9 mouse cellular contexts compared by ENCODE assay signal in the genomic region with DNA sequence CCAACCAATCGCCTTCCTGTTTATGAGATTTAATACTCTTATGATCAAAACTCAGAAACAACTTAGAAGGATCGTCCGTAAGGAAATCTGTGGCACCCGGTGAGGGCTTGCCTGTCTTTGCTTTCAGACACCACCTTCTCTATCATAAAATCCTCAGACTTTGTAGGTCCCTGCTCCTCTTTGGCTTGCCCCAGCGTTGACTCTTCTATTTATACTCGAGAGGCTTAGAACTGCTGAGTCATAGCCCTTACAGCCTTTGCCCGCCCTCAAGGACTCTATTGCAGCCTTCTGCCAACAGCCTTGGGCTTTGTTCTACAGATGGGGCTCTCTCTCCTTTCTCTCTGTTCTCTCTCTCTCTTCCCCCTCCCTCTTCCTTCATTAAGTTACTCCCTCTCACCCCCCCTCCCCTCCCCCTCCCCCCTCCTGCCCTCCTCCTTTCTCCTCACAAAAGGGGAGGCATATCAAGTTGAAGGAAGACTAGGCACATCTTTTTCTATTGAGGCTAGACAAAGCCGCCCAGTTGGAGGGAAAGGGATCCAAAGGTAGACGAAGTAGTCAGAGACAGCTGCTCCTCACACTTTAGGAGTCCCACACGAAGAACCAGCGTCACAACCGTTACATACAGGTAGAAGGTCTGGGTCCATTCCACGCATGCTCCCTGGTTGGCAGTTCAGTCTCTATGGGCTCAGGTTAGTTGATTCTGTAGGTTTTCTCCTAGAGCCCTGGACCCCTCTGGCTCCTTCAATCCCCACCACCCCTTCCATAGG. TPM values are rescaled to one million over a fixed set of nuclear protein-coding genes. Genes with fewer than 3 reads are reported as not detected.
DNase-seq lines count a peak whose midpoint lies in the region; ATAC-seq and TF ChIP-seq lines count a peak whose summit lies in the region.
"Had no signal": no experiment of that assay in that cellular context is flagged by ENCODE, and none has a peak within 500 bp of the region (broad histone marks: within the 10 kb centered on the region; RNA-seq: fewer than 3 reads in every experiment).

No protein-coding gene starts in this region.

- 41% methylated on average over 13 of the region's 13 CpGs for WGBS in olfactory bulb, adult 2 months

- no peaks in the 10 kb centered on the region for H3K36me3 ChIP-seq in G1E (replicated peaks)
- H3K36me3 ChIP-seq: neural tube, embryonic 13.5 days had no signal

- H3K27me3 ChIP-seq in G1E (ENCODE audit: insufficient read depth, low read length): no peaks in the 10 kb centered on the region
- H3K27me3 ChIP-seq: neural tube, embryonic 13.5 days had no signal

- H3K27ac ChIP-seq in olfactory bulb, adult 2 months (ENCODE audit: insufficient read depth, low read depth, low read length): peak overlapping the region; percentile 75
- H3K27ac ChIP-seq: neural tube, embryonic 13.5 days had no signal

- H3K4me3 ChIP-seq in G1E (ENCODE audit: low read depth, low read length): no peak overlapping the region
- no peak overlapping the region for H3K4me3 ChIP-seq in olfactory bulb, adult 2 months (ENCODE audit: insufficient read depth, low read depth, low read length)
- H3K4me3 ChIP-seq: erythroblast, embryonic 14.5 days; neural tube, embryonic 13.5 days had no signal

- no peak for TF ChIP-seq POLR2A in olfactory bulb, adult 2 months (IDR thresholded peaks at IDR 0.05; ENCODE audit: insufficient read depth, low read depth, low read length)

- DNase-seq in G1E (ENCODE audit: low spot score): peak; percentile 59
- peak; percentile 84 for DNase-seq in adrenal gland, adult 8-10 months
- peak; percentile 64 to 81 for DNase-seq in heart, adult 9 months (ENCODE audit: low spot score in 2 of 2)
- peak; percentile 55 for DNase-seq in kidney, postnatal 10 days
- DNase-seq in right cerebral cortex, postnatal 36 days (ENCODE audit: low spot score in 2 of 2): no peak
- DNase-seq in layer of hippocampus, adult 9-11 months: no peak

- TF ChIP-seq CTCF in G1E (IDR thresholded peaks at IDR 0.05; ENCODE audit: low read depth, low read length): no peak
- TF ChIP-seq CTCF in olfactory bulb, adult 2 months (IDR thresholded peaks at IDR 0.05; ENCODE audit: insufficient read depth, low read depth, low read length): no peak

- H3K4me1 ChIP-seq in G1E (ENCODE audit: insufficient read depth, low read depth, low read length): peaks cover 17% of the 10 kb centered on the region
- peaks cover 9% of the 10 kb centered on the region for H3K4me1 ChIP-seq in olfactory bulb, adult 2 months (ENCODE audit: control insufficient read depth, insufficient read depth, low read length)

- no peaks in the 10 kb centered on the region for H3K9me3 ChIP-seq in G1E (replicated peaks)
- H3K9me3 ChIP-seq: neural tube, embryonic 13.5 days had no signal

- ATAC-seq in G1E (ENCODE audit: extremely low read depth, insufficient number of reproducible peaks, low FRiP score, poor library complexity, severe bottlenecking): peak; percentile 87

RNA-seq across cellular contexts. Expression of a gene that starts 10.6 kb away (rescaled TPM):
- total RNA-seq in G1E (2014; fragmentation: Nextera tagmentation): 72.5 and 82.1 TPM in 2 replicates
- total RNA-seq in G1E (2017): 98.4 and 106 TPM in 2 replicates
- 23.6 and 29.9 TPM in 2 replicates for polyA plus RNA-seq in G1E (2012)
- 100 to 1,000 TPM; 398 to 743 (median 524) TPM for total RNA-seq in adrenal gland, adult 8-10 months (2022)
- 106 TPM in 1 of 2 replicates, not detected in the other for polyA plus RNA-seq in olfactory bulb, adult 2 months (2012; ENCODE audit: insufficient read depth, insufficient read length, low replicate concordance, missing spikeins)

RNA-seq across cellular contexts. Expression of a gene that starts 43.5 kb away (rescaled TPM):
- 52.4 and 76.8 TPM in 2 replicates for total RNA-seq in G1E (2014; fragmentation: Nextera tagmentation)
- 24.0 and 28.6 TPM in 2 replicates for total RNA-seq in G1E (2017)
- 24.9 and 25.8 TPM in 2 replicates for polyA plus RNA-seq in G1E (2012)
- total RNA-seq in adrenal gland, adult 8-10 months (2022): 10 to 100 TPM; 20.6 to 38.9 (median 30.3) TPM
- polyA plus RNA-seq in olfactory bulb, adult 2 months (2012; ENCODE audit: insufficient read depth, insufficient read length, low replicate concordance, missing spikeins): not detected in 2 replicates

Comparison
In these comparisons a context has a peak if more than half of its experiments do, and no peak if none do; other contexts are left out.
1. DNase-seq: peak in G1E (single experiment), adrenal gland, adult 8-10 months (single experiment), heart, adult 9 months (2 of 2) and kidney, postnatal 10 days (single experiment); none in right cerebral cortex, postnatal 36 days (0 of 2) and layer of hippocampus, adult 9-11 months (single experiment).